Mouse (Mus musculus) intestine, postnatal 0 days (tissue): ENCODE results near the gene Srpk2. TPM values are rescaled to one million over a fixed set of nuclear protein-coding genes. Genes with fewer than 3 reads are reported as not detected.
"Not testable (repeated sequence)": the region's sequence is repeated elsewhere in the genome, so short reads cannot be mapped to it uniquely, and the experiment has no call there.

Source experiments
- ATAC-seq: fragments of 200-750 bp; cut with Nextera tagmentation; 2 replicates; pipeline ENCODE4 v1.8.0; 2017; ENCODE audit warnings: mild to moderate bottlenecking, moderate TSS enrichment, moderate library complexity
- H3K27ac ChIP-seq: fragments of 300-500 bp; sonication (generic); 2 replicates; pipeline ENCODE4 v1.5.1; 2014; ENCODE audit warnings: mild to moderate bottlenecking, low read depth, low read length, moderate library complexity
- H3K27me3 ChIP-seq: fragments of 300-500 bp; sonication (generic); replicated peaks from 2 replicates; pipeline ENCODE4 v1.6.1; 2014; ENCODE audit warnings: low read length, mixed read lengths; ENCODE audit not compliant: control insufficient read depth, insufficient read depth
- H3K36me3 ChIP-seq: fragments of 300-500 bp; sonication (generic); 2 replicates; pipeline ENCODE4 v1.6.1; 2014; ENCODE audit warnings: mild to moderate bottlenecking, moderate library complexity; ENCODE audit not compliant: control insufficient read depth, insufficient read depth
- H3K4me1 ChIP-seq: fragments of 300-500 bp; sonication (generic); replicated peaks from 2 replicates; pipeline ENCODE4 v1.6.1; 2014; ENCODE audit warnings: antibody characterized with exemption, low read length, mixed read lengths; ENCODE audit not compliant: control insufficient read depth, insufficient read depth
- H3K4me2 ChIP-seq: fragments of 300-500 bp; sonication (generic); replicated peaks from 2 replicates; pipeline ENCODE4 v1.6.1; 2014; ENCODE audit warnings: low read depth, mild to moderate bottlenecking, moderate library complexity
- H3K4me3 ChIP-seq: fragments of 300-500 bp; sonication (generic); 2 replicates; pipeline ENCODE4 v1.5.1; 2014; ENCODE audit warnings: low read depth, low read length
- H3K9ac ChIP-seq: fragments of 300-500 bp; sonication (generic); 2 replicates; pipeline ENCODE4 v1.6.1; 2014; ENCODE audit warnings: mild to moderate bottlenecking, low read depth, low read length
- H3K9me3 ChIP-seq: fragments of 300-500 bp; sonication (generic); 2 replicates; pipeline ENCODE4 v1.6.1; 2016; ENCODE audit warnings: mixed run types; ENCODE audit not compliant: control insufficient read depth
- CTCF ChIP-seq: sonication (generic); IDR thresholded peaks from 2 replicates; pipeline ENCODE4 v1.5.1; 2016; ENCODE audit warnings: low read depth, mild to moderate bottlenecking, control low read depth, antibody characterized with exemption, moderate library complexity
- WGBS: fragments of 180-500 bp; shearing (Covaris S2); extraction: QIAGEN DNeasy Blood & Tissue Kit; methylation state at CpG from one replicate; pipeline ENCODE4 v1.1.7; 2014; 5-methylcytosine and 5-hydroxymethylcytosine counted together
- polyA plus RNA-seq: library from polyadenylated mRNA; unstranded; fragments of >200 nt; fragmentation: Nextera tagmentation; extraction: Ambion mirVana; gene quantifications from 2 replicates; pipeline ENCODE4 v1.2.1, GENCODE M21; 2015

Srpk2 gene
- polyA plus RNA-seq, 1 experiment from 2014 or later = 21.3 TPM

- H3K4me1 ChIP-seq = no peaks in the 10 kb centered on the region; the same call in 1 of the 2 replicates
- 92% methylated on average over 6 of the region's 6 CpGs for WGBS
- H3K36me3 ChIP-seq = 0 out of 2 replicates have a peak, but pooled peaks cover 3% of the 10 kb centered on the region
- H3K4me2 ChIP-seq = no peak overlapping the region
- no peak overlapping the region for H3K9ac ChIP-seq
- H3K9me3 ChIP-seq = no peaks in the 10 kb centered on the region
- H3K27me3 ChIP-seq = no peaks in the 10 kb centered on the region
- no peak overlapping the region for H3K4me3 ChIP-seq
- TF ChIP-seq CTCF = no peak
- no peak for ATAC-seq
- no peak overlapping the region for H3K27ac ChIP-seq
Observed at GRCm38 (mm10) chr5:23566382-23566781, 118.0 kb downstream of the Srpk2 start.

- H3K4me2 ChIP-seq = no peak overlapping the region
- no peak overlapping the region for H3K9ac ChIP-seq
- no peaks in the 10 kb centered on the region for H3K9me3 ChIP-seq
- H3K27ac ChIP-seq = no peak overlapping the region
- 33% methylated on average over 4 of the region's 4 CpGs for WGBS
- no peaks in the 10 kb centered on the region for H3K27me3 ChIP-seq
- H3K4me1 ChIP-seq = no peaks in the 10 kb centered on the region; the same call in 1 of the 2 replicates
- no peak for TF ChIP-seq CTCF
- H3K4me3 ChIP-seq = no peak overlapping the region
- peaks cover 8% of the 10 kb centered on the region for H3K36me3 ChIP-seq
- ATAC-seq = no peak
Observed at GRCm38 (mm10) chr5:23562278-23563060, 121.9 kb downstream of the Srpk2 start.

DNA sequence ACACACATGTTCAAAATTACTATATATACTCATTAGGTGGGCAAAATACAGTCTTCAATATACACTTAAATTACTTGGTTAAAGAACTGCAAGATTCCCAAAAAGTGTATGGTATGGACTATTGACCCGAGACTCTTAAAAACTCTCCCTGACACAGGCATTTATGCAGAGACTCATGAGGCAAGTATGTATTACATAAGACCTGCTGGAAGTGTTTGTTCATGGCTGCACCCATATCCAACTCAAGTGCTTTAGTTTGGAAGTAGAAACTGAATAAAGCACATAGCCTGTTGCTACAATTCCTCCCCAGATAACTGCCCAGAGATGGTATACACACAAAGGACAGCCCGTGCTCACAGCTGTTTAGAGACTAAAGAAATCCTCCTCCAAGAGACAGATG, 123.2 kb downstream of the Srpk2 start:
- Histone ChIP-seq H3K27ac (no peak overlapping the region), H3K27me3 (no peaks in the 10 kb centered on the region), H3K4me3 (no peak overlapping the region), H3K9me3 (no peaks in the 10 kb centered on the region), H3K36me3 (peaks cover 8% of the 10 kb centered on the region), H3K9ac (no peak overlapping the region), H3K4me1 (no peaks in the 10 kb centered on the region; the same call in 1 of the 2 replicates), H3K4me2 (no peak overlapping the region)
- TF ChIP-seq CTCF = no peak
- no peak for ATAC-seq
- 91% methylated on average over 2 of the region's 2 CpGs for WGBS

GRCm38 (mm10) chr5:23560171-23560570, 124.2 kb downstream of the Srpk2 start:
- no peak for ATAC-seq
- Histone ChIP-seq H3K9me3 (no peaks in the 10 kb centered on the region), H3K4me1 (no peaks in the 10 kb centered on the region; the same call in 1 of the 2 replicates), H3K9ac (no peak overlapping the region), H3K27ac (no peak overlapping the region), H3K36me3 (peaks cover 8% of the 10 kb centered on the region), H3K27me3 (no peaks in the 10 kb centered on the region), H3K4me3 (no peak overlapping the region), H3K4me2 (no peak overlapping the region)
- TF ChIP-seq CTCF = no peak
- 78% methylated on average over 4 of the region's 4 CpGs for WGBS

DNA sequence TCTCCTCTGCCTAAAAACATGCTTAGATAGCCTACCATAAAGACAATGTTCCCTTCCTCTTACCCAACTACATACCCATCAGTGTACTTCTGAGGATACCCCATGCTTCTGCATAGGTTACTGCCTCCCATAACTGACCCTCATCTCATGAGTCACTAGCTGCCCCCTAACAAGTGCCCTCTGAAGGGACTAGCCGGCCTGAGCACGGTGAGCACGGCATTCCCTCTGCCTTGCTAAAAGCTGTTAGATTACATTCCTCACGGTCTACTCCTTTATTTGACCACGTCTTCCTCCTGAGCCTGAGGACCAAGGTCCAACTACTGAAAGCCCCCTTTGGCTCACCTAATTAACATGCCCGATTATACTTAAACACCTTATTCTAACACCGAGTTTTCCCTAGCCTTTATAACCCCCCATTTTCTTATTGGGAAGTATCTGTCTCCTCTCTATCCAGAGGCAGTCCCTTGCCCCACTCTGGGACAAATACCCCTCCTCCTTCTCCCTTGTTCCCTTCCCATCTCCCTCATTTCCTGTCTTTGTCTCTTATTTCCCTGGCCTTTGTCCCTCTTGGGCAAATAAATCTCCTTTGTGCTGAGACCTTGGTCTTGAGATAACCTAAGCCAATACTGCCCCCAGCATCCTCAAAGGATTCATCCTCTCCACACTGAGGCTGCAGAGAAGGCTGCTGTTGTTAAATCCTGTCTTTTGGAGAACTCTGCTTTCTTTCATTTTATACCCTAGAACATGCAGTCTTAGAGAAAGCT, 128.2 kb downstream of the Srpk2 start:
- no peak overlapping the region for H3K9ac ChIP-seq
- WGBS = 40% methylated on average over 7 of the region's 7 CpGs
- no peaks in the 10 kb centered on the region for H3K9me3 ChIP-seq
- no peaks in the 10 kb centered on the region for H3K27me3 ChIP-seq
- H3K27ac ChIP-seq = no peak overlapping the region
- H3K4me3 ChIP-seq = no peak overlapping the region
- H3K4me2 ChIP-seq = no peak overlapping the region
- no peaks in the 10 kb centered on the region for H3K4me1 ChIP-seq
- peaks cover 5% of the 10 kb centered on the region for H3K36me3 ChIP-seq
- ATAC-seq = no peak
- TF ChIP-seq CTCF = no peak

- not testable (repeated sequence) for H3K9me3 ChIP-seq, ATAC-seq, H3K36me3 ChIP-seq, H3K27me3 ChIP-seq, H3K4me2 ChIP-seq, H3K27ac ChIP-seq, H3K9ac ChIP-seq, H3K4me3 ChIP-seq, H3K4me1 ChIP-seq
- WGBS = 70% methylated on average over 3 of the region's 3 CpGs
Observed at GRCm38 (mm10) chr5:23553338-23553737, 131.1 kb downstream of the Srpk2 start.
